Mouse (Mus musculus): ENCODE measurements around the gene Slfn4.

- TF ChIP-seq CTCF (IDR thresholded peaks at IDR 0.05; ENCODE audit: extremely low read depth, insufficient read depth, insufficient read length, insufficient replicate concordance) (no peak), POLR2A (IDR thresholded peaks at IDR 0.05; ENCODE audit: low read depth, low read length) (no peak)
Observed at GRCm38 (mm10) chr11:83224750-83225149, 49.8 kb downstream of the Slfn4 start.

All from spleen, adult 2 months (tissue).